25 mouse cellular contexts compared by ENCODE assay signal in the genomic region with DNA sequence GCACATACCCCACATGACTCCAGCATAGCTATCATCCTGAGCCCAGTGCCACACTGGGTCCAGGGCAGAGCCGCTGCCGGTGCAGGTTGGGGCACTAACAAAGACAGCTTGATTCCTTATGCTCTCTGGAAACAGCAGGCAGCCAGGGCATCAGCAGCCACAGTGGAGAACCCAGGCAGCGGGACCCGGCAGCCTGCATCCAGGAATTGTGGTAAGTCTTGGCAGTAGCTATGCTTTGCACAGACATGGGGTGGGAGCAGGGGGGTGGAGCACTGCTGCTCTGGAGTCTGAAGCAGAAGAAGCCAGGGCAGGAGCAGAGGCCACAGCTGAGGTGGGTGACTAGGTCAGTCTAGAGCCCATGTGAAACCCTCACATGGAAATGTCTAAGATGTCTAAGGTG. TPM values are rescaled to one million over a fixed set of nuclear protein-coding genes. Genes with fewer than 3 reads are reported as not detected.
"Had no signal": no experiment of that assay in that cellular context is flagged by ENCODE, and none has a peak within 500 bp of the region (broad histone marks: within the 10 kb centered on the region; RNA-seq: fewer than 3 reads in every experiment).

No protein-coding gene starts in this region.

- H3K36me3 ChIP-seq: liver, embryonic 15.5 days had no signal

- H3K27me3 ChIP-seq: liver, embryonic 15.5 days; lung, embryonic 15.5 days; midbrain, embryonic 12.5 days; neural tube, embryonic 12.5 days; stomach, embryonic 15.5 days had no signal

- H3K9ac ChIP-seq: liver, embryonic 15.5 days; liver, postnatal 0 days; lung, embryonic 15.5 days; midbrain, embryonic 12.5 days; neural tube, embryonic 12.5 days; stomach, embryonic 15.5 days had no signal

- DNase-seq: liver, postnatal 0 days; lung, adult 2 months; lung, postnatal 14 days; lung, postnatal 36 days; midbrain, embryonic 14.5 days; retina, postnatal 1 day; right cerebral cortex, adult 18-20 months; right cerebral cortex, postnatal 25 days; right cerebral cortex, postnatal 4 days; thymus, adult 2 months; thymus, postnatal 25 days; thymus, postnatal 4 days had no signal

- H3K9me3 ChIP-seq: liver, embryonic 15.5 days; lung, embryonic 15.5 days; megakaryocyte, embryonic 14.5 days; midbrain, embryonic 12.5 days; neural tube, embryonic 12.5 days; stomach, embryonic 15.5 days had no signal

- H3K27ac ChIP-seq: liver, embryonic 15.5 days; lung, embryonic 15.5 days; macrophage; midbrain, embryonic 12.5 days; neural tube, embryonic 12.5 days; stomach, embryonic 15.5 days; stomach, postnatal 0 days had no signal

- H3K4me2 ChIP-seq: liver, embryonic 15.5 days; lung, embryonic 15.5 days; midbrain, embryonic 12.5 days; neural tube, embryonic 12.5 days; stomach, embryonic 15.5 days had no signal

- ATAC-seq: liver, postnatal 0 days; lung, postnatal 0 days; midbrain, embryonic 16.5 days had no signal

- H3K4me3 ChIP-seq: liver, embryonic 15.5 days; lung, embryonic 15.5 days; megakaryocyte, embryonic 14.5 days; midbrain, embryonic 12.5 days; neural tube, embryonic 12.5 days; stomach, embryonic 15.5 days had no signal

- H3K4me1 ChIP-seq: lung, embryonic 15.5 days; stomach, embryonic 15.5 days had no signal

RNA-seq across cellular contexts. Expression of a gene that starts 43.8 kb away (rescaled TPM):
- total RNA-seq: megakaryocyte progenitor cell, adult 5-6 weeks; monocyte, adult 5-6 weeks; neutrophil, adult 5-6 weeks had no signal
- polyA plus RNA-seq: liver, embryonic 15.5 days; liver, postnatal 0 days; macrophage had no signal
